Mouse (Mus musculus) brain, adult 2 months (tissue): ENCODE results near the gene Fezf1.
A peak's percentile ranks its signal among the peaks of the same experiment; 100 is the strongest.

Experiments used
- DNase-seq: peaks from one replicate; pipeline ENCODE4 v3.0.0; 2011; ENCODE audit warnings: low read depth, low spot score

The Fezf1 gene

GRCm38 (mm10) chr6:23247512-23248312, 450 bp downstream of the Fezf1 start:
- no peak for DNase-seq

- DNase-seq: no peak
These were observed 1.2 kb downstream of the Fezf1 start for GRCm38 (mm10) chr6:23246790-23247511.

- DNase-seq: no peak
These were observed 1.9 kb downstream of the Fezf1 start for GRCm38 (mm10) chr6:23246061-23246789.

- DNase-seq: no peak
These were observed 2.6 kb downstream of the Fezf1 start for GRCm38 (mm10) chr6:23245545-23246011.

- no peak for DNase-seq
These were observed 3.0 kb downstream of the Fezf1 start for GRCm38 (mm10) chr6:23245121-23245520.

- no peak for DNase-seq
These were observed 4.1 kb downstream of the Fezf1 start for GRCm38 (mm10) chr6:23243821-23244760.

- DNase-seq: no peak
These were observed 36.7 kb downstream of the Fezf1 start for GRCm38 (mm10) chr6:23211499-23211898.

GRCm38 (mm10) chr6:23207791-23208190, 40.4 kb downstream of the Fezf1 start:
- DNase-seq: no peak

- DNase-seq: peak; percentile 77
These were observed 45.5 kb downstream of the Fezf1 start for GRCm38 (mm10) chr6:23202630-23203029.
